Mouse (Mus musculus): Measurements from ENCODE around the gene Itpkc. TPM values are rescaled to one million over a fixed set of nuclear protein-coding genes. Genes with fewer than 3 reads are reported as not detected.

Gene Itpkc
- total RNA-seq, 2 experiments from 2014 or later: 3.8 to 4.2 TPM

DNA sequence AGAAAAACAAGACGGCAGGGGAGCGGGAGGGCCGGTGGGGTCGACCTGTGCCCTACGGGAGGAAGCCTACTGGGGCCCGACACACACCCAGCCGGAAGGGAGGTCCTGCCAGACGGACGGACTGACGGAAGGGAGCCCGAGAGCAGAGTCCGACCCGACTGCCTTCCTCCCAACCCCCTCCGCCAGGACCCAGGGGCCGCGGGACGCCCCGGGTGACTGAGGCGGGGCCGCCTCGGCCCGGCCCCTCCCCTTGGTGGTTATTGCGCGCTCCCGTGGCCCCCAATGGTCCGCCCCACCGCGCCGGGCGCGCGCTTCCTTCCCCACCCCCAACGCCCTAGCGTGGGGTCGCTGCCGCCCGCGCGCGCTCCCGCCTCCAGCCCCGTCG lies 62.2 kb downstream of the Itpkc start:
- peak; percentile 89 for DNase-seq (ENCODE audit: low spot score)

DNA sequence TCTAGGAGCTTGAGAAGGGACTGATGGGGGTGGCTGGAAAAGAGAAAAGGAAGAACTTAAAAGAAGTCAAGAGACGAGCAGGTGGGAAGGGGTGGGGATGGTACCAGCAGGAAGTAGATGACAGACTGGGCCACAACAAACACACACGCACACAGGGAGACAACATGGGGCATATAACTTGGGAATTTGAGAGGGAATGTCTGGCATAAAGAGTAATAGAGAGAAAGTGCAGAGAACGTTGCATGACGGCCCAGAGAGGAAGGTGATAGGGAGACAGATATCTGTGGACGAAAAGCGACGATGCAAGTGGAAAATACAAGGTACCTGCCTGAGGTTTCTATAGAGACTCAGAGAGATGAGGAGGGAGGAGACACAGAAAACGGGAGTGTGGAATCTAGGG lies 62.8 kb downstream of the Itpkc start:
- no peak for DNase-seq (ENCODE audit: low spot score)

- peak; percentile 71 for DNase-seq (ENCODE audit: low spot score)
Measured at GRCm38 (mm10) chr7:27165007-27165655, 63.3 kb downstream of the Itpkc start.

- DNase-seq (ENCODE audit: low spot score): no peak
Measured at GRCm38 (mm10) chr7:27164112-27164947, 64.1 kb downstream of the Itpkc start.

DNA sequence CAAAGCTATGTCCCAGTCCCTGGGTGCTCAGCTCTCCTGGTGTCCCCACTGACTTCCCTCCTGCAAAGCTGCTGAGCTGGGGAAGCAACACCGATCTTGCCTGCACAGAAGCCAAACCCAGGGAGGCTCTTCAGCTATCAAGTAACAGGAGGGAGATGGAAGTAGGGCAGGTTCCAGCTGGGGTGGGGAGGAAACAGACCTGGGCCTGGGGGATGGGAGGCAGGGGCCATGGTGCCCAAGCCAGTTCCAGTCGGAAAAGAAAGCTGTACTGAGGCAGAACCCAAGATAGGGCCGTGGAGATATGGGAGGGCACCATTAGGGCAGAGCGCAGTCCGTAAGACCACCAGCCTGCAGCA lies 65.0 kb downstream of the Itpkc start:
- DNase-seq (ENCODE audit: low spot score): peak; percentile 68

DNA sequence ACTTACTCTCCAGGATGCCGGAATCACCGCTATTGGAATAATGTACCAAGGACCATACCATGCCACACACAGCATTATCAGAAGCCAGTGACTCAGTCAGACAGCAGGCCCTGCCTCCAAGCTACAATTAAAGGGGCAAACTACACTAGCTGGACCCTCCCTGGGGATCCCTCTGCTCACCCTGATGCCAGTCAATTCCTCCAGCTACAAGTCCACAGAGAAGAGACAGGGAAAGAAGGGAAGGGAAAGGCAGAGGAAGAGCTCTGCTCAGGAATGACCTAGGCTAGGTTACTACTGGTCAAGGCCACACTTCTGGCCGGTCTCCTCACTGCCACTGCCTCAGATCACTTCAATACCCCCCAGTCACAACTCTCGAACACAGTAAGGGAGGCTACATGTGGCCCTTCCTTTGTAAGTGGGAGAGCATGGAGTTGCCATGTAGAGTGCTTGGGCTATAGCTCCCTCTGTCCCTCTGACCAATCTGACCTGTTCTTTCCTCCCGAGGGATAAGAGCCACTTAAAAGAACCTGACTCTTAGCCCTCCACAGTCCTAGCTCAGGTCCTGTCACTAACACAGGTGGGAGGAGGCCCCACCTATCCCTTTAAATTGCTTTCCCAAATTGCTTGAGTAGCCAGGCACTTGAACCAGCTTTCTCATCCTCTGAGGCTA lies 65.5 kb downstream of the Itpkc start:
- no peak for DNase-seq (ENCODE audit: low spot score)

DNA sequence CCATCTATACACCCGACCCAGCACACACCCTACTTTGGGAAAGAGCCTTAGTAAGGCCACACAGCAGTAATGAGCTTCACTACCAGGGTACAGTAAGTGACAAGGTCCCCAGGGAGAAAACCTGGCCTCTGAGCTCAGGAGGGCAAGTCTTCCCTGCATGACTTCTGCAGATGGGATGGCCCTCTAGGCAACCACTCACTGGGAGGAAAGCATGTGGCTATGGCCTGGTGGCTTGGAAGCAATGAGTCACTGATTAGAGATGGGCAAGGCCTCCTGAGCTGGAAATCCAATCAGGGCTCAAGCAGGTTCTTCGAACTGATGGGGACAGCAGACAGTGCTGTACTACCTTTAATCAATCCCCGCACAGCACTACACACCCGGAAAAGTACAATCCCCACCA lies 66.7 kb downstream of the Itpkc start:
- peak; percentile 26 for DNase-seq (ENCODE audit: low spot score)

- no peak for DNase-seq (ENCODE audit: low spot score)
Measured at GRCm38 (mm10) chr7:27160921-27161320, 67.5 kb downstream of the Itpkc start.

GRCm38 (mm10) chr7:27159882-27160281 lies 68.6 kb downstream of the Itpkc start:
- DNase-seq (ENCODE audit: low spot score): peak; percentile 85

- DNase-seq (ENCODE audit: low spot score): no peak
Measured at GRCm38 (mm10) chr7:27159256-27159655, 69.2 kb downstream of the Itpkc start.

DNA sequence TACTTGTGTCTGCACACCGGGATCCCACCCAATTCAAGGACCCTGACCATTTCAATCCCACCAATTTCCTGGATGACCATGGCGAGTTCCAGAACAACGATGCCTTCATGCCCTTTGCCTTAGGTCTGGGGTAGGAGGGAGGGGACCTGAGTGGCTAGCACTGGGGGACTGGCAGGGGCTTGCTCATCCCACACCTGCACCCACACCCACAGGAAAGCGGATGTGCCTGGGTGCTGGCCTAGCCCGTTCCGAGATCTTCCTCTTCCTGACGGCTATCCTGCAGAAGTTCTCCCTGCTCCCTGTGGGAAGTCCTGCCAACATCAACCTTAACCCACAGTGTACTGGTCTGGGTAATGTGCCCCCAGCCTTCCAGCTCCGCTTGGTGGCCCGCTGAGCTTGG lies 70.3 kb downstream of the Itpkc start:
- no peak for DNase-seq (ENCODE audit: low spot score)

Small RNA genes within 50 kb of the gene (microRNA-seq; reads per million reads assigned to microRNA genes)
- gene Mir1191 (1.7 reads per million), gene Mir3101 (not detected)

Other genes starting within 250 kb of the Itpkc start
- under 1 TPM; 0.09 to 0.26 TPM for gene Cyp2a12, start 199.6 kb downstream of the Itpkc start, total RNA-seq (2021)
- 1 to 10 TPM; 1.5 to 1.9 TPM for gene Cyp2f2, start 108.8 kb downstream of the Itpkc start, total RNA-seq (2021)
- not detected for gene Cyp2t4, start 74.9 kb downstream of the Itpkc start, total RNA-seq (2021)
- 100 to 1,000 TPM; 107 to 108 TPM for gene Egln2, start 61.9 kb downstream of the Itpkc start, total RNA-seq (2021)
- gene Rab4b, start 49.8 kb downstream of the Itpkc start, total RNA-seq (2021): 1 to 10 TPM; 6.0 to 6.1 TPM
- gene Gm21983, start 47.6 kb downstream of the Itpkc start, total RNA-seq (2021): under 1 TPM in 1 of 2 experiments, not detected in 1; 0.21 TPM
- gene Mia, start 47.5 kb downstream of the Itpkc start, total RNA-seq (2021): not detected
- gene BC024978, start 32.9 kb downstream of the Itpkc start, total RNA-seq (2021): 10 to 100 TPM; 14.3 to 14.6 TPM
- 10 to 100 TPM; 27.5 to 33.0 TPM for gene Snrpa, start 32.4 kb downstream of the Itpkc start, total RNA-seq (2021)
- gene Coq8b, start 4.4 kb upstream of the Itpkc start, total RNA-seq (2021): 1 to 10 TPM; 2.6 to 2.9 TPM
- 1 to 10 TPM; 2.2 to 2.8 TPM for gene Numbl, start 29.8 kb upstream of the Itpkc start, total RNA-seq (2021)
- gene Ltbp4, start 109.0 kb upstream of the Itpkc start, total RNA-seq (2021): 10 to 100 TPM; 55.8 to 66.9 TPM
- 1 to 10 TPM; 2.2 to 3.0 TPM for gene Shkbp1, start 127.4 kb upstream of the Itpkc start, total RNA-seq (2021)
- gene Gm20479, start 128.8 kb upstream of the Itpkc start, total RNA-seq (2021): under 1 TPM in 1 of 2 experiments, not detected in 1; 0.57 TPM
- not detected for gene Sptbn4, start 219.0 kb upstream of the Itpkc start, total RNA-seq (2021)
- gene Blvrb, start 219.3 kb upstream of the Itpkc start, total RNA-seq (2021): 10 to 100 TPM; 12.5 to 12.7 TPM
- gene Sertad3, start 245.1 kb upstream of the Itpkc start, total RNA-seq (2021): 1 to 10 TPM; 3.0 to 4.0 TPM

Measured in gastrocnemius, adult 18-20 months (tissue).